Mouse (Mus musculus) limb, embryonic 12.5 days (tissue): ENCODE measurements around the gene Dyrk3. TPM values are rescaled to one million over a fixed set of nuclear protein-coding genes. Genes with fewer than 3 reads are reported as not detected.

Experiments
- ATAC-seq: fragments of 200-750 bp; cut with Nextera tagmentation; 2 replicates; pipeline ENCODE4 v1.8.0; 2017; ENCODE audit warnings: low read depth, moderate TSS enrichment; ENCODE audit not compliant: insufficient number of reproducible peaks, insufficient read depth, low FRiP score, low TSS enrichment
- H3K27ac ChIP-seq: fragments of 300-500 bp; sonication (generic); 2 replicates; pipeline ENCODE4 v1.5.1; 2016; ENCODE audit warnings: mild to moderate bottlenecking, moderate library complexity
- H3K27me3 ChIP-seq: fragments of 300-500 bp; sonication (generic); 2 replicates; pipeline ENCODE4 v1.6.1; 2016; ENCODE audit warnings: mild to moderate bottlenecking, moderate library complexity
- H3K36me3 ChIP-seq: fragments of 300-500 bp; sonication (generic); 2 replicates; pipeline ENCODE4 v1.6.1; 2016; ENCODE audit warnings: mild to moderate bottlenecking, moderate library complexity
- H3K4me1 ChIP-seq: fragments of 300-500 bp; sonication (generic); replicated peaks from 2 replicates; pipeline ENCODE4 v1.6.1; 2016
- H3K4me2 ChIP-seq: fragments of 300-500 bp; sonication (generic); 2 replicates; pipeline ENCODE4 v1.6.1; 2016; ENCODE audit warnings: mild to moderate bottlenecking, moderate library complexity
- H3K4me3 ChIP-seq: fragments of 300-500 bp; sonication (generic); replicated peaks from 2 replicates; pipeline ENCODE4 v1.5.1; 2016; ENCODE audit warnings: mild to moderate bottlenecking
- H3K9ac ChIP-seq: fragments of 300-500 bp; sonication (generic); replicated peaks from 2 replicates; pipeline ENCODE4 v1.6.1; 2016; ENCODE audit warnings: mild to moderate bottlenecking, moderate library complexity
- H3K9me3 ChIP-seq: fragments of 300-500 bp; sonication (generic); 2 replicates; pipeline ENCODE4 v1.6.1; 2016; ENCODE audit warnings: mild to moderate bottlenecking, moderate library complexity
- WGBS: fragments of 180-500 bp; shearing (Covaris S2); methylation state at CpG from one replicate; pipeline ENCODE4 v1.1.7; 2016; 5-methylcytosine and 5-hydroxymethylcytosine counted together
- polyA plus RNA-seq: library from polyadenylated mRNA; unstranded; fragments of >200 nt; fragmentation: Nextera tagmentation; extraction: Ambion mirVana; gene quantifications from 2 replicates; pipeline ENCODE4 v1.2.1, GENCODE M21; 2016

Gene Dyrk3
- 3.9 and 5.5 TPM in 2 replicates for polyA plus RNA-seq

- Histone ChIP-seq H3K27me3 (no peaks in the 10 kb centered on the region), H3K27ac (peak within 1 kb of the TSS; percentile 83), H3K9ac (peak within 1 kb of the TSS; percentile 71), H3K4me2 (peak within 1 kb of the TSS; percentile 84), H3K9me3 (no peaks in the 10 kb centered on the region), H3K36me3 (no peaks in the 10 kb centered on the region), H3K4me3 (peak within 1 kb of the TSS; percentile 66), H3K4me1 (no peaks in the 10 kb centered on the region)
- peak; percentile 96 for ATAC-seq
- WGBS = 6% methylated on average over 49 of the region's 49 CpGs
Observed at GRCm38 (mm10) chr1:131138191-131139016, at the start of gene Dyrk3. TSS of gene Dyrk3 (minus strand) at chr1:131138340.

- Histone ChIP-seq H3K27ac (no peak overlapping the region), H3K27me3 (no peaks in the 10 kb centered on the region), H3K4me3 (no peak overlapping the region), H3K4me2 (no peak overlapping the region), H3K9ac (no peak overlapping the region), H3K4me1 (0 out of 2 replicates have a peak, but pooled peaks cover 7% of the 10 kb centered on the region), H3K9me3 (no peaks in the 10 kb centered on the region), H3K36me3 (no peaks in the 10 kb centered on the region)
- WGBS = 91% methylated on average over 5 of the region's 5 CpGs
- no peak for ATAC-seq
Observed at GRCm38 (mm10) chr1:131187856-131188255, 49.7 kb upstream of the Dyrk3 start.

GRCm38 (mm10) chr1:131186995-131187394 lies 48.9 kb upstream of the Dyrk3 start:
- ATAC-seq = no peak
- 78% methylated on average over 6 of the region's 6 CpGs for WGBS

GRCm38 (mm10) chr1:131185821-131186506 lies 47.8 kb upstream of the Dyrk3 start:
- no peak for ATAC-seq
- H3K9me3 ChIP-seq = no peaks in the 10 kb centered on the region
- H3K27ac ChIP-seq = no peak overlapping the region
- 75% methylated on average over 13 of the region's 13 CpGs for WGBS
- H3K36me3 ChIP-seq = no peaks in the 10 kb centered on the region
- H3K4me2 ChIP-seq = no peak overlapping the region
- H3K4me1 ChIP-seq = 0 out of 2 replicates have a peak, but pooled peaks cover 7% of the 10 kb centered on the region
- H3K9ac ChIP-seq = no peak overlapping the region
- no peaks in the 10 kb centered on the region for H3K27me3 ChIP-seq
- no peak overlapping the region for H3K4me3 ChIP-seq

More at GRCm38 (mm10) chr1:131186995-131187394, 48.9 kb upstream of the Dyrk3 start:
- H3K4me2 ChIP-seq = no peak overlapping the region
- no peak overlapping the region for H3K27ac ChIP-seq
- no peak overlapping the region for H3K4me3 ChIP-seq
- H3K36me3 ChIP-seq = no peaks in the 10 kb centered on the region
- H3K27me3 ChIP-seq = no peaks in the 10 kb centered on the region
- no peaks in the 10 kb centered on the region for H3K9me3 ChIP-seq
- H3K4me1 ChIP-seq = 0 out of 2 replicates have a peak, but pooled peaks cover 7% of the 10 kb centered on the region
- no peak overlapping the region for H3K9ac ChIP-seq

- 0 out of 2 replicates have a peak, but pooled peaks cover 7% of the 10 kb centered on the region for H3K4me1 ChIP-seq
- H3K9ac ChIP-seq = no peak overlapping the region
- no peak overlapping the region for H3K4me3 ChIP-seq
- ATAC-seq = no peak
- H3K27me3 ChIP-seq = no peaks in the 10 kb centered on the region
- WGBS = 70% methylated on average over 8 of the region's 8 CpGs
- no peaks in the 10 kb centered on the region for H3K9me3 ChIP-seq
- no peak overlapping the region for H3K4me2 ChIP-seq
- no peak overlapping the region for H3K27ac ChIP-seq
- H3K36me3 ChIP-seq = peaks cover 8% of the 10 kb centered on the region; the same call in 1 of the 2 replicates
Observed at GRCm38 (mm10) chr1:131184956-131185660, 47.0 kb upstream of the Dyrk3 start.

- Histone ChIP-seq H3K9me3 (no peaks in the 10 kb centered on the region), H3K4me2 (no peak overlapping the region), H3K4me1 (0 out of 2 replicates have a peak, but pooled peaks cover 7% of the 10 kb centered on the region), H3K27ac (no peak overlapping the region), H3K27me3 (no peaks in the 10 kb centered on the region), H3K9ac (no peak overlapping the region), H3K4me3 (no peak overlapping the region), H3K36me3 (peaks cover 15% of the 10 kb centered on the region)
- ATAC-seq = no peak
- 78% methylated on average over 9 of the region's 9 CpGs for WGBS
Observed at GRCm38 (mm10) chr1:131184253-131184955, 46.3 kb upstream of the Dyrk3 start.

GRCm38 (mm10) chr1:131183201-131183600 lies 45.1 kb upstream of the Dyrk3 start:
- H3K4me2 ChIP-seq = no peak overlapping the region
- 0 out of 2 replicates have a peak, but pooled peaks cover 7% of the 10 kb centered on the region for H3K4me1 ChIP-seq
- ATAC-seq = no peak
- 86% methylated on average over 7 of the region's 7 CpGs for WGBS
- no peak overlapping the region for H3K9ac ChIP-seq
- H3K36me3 ChIP-seq = peaks cover 20% of the 10 kb centered on the region
- H3K27ac ChIP-seq = no peak overlapping the region
- H3K27me3 ChIP-seq = no peaks in the 10 kb centered on the region
- no peaks in the 10 kb centered on the region for H3K9me3 ChIP-seq
- H3K4me3 ChIP-seq = no peak overlapping the region

- H3K4me3 ChIP-seq = no peak overlapping the region
- peaks cover 7% of the 10 kb centered on the region; the same call in 1 of the 2 replicates for H3K4me1 ChIP-seq
- H3K9ac ChIP-seq = no peak overlapping the region
- 68% methylated on average over 9 of the region's 9 CpGs for WGBS
- H3K4me2 ChIP-seq = no peak overlapping the region
- H3K27me3 ChIP-seq = no peaks in the 10 kb centered on the region
- ATAC-seq = no peak
- H3K36me3 ChIP-seq = peaks cover 30% of the 10 kb centered on the region
- H3K9me3 ChIP-seq = no peaks in the 10 kb centered on the region
- no peak overlapping the region for H3K27ac ChIP-seq
Observed at GRCm38 (mm10) chr1:131181642-131182527, 43.7 kb upstream of the Dyrk3 start.

GRCm38 (mm10) chr1:131180386-131180785 lies 42.2 kb upstream of the Dyrk3 start:
- 94% methylated on average over 7 of the region's 7 CpGs for WGBS
- no peaks in the 10 kb centered on the region for H3K27me3 ChIP-seq
- no peak overlapping the region for H3K4me2 ChIP-seq
- no peak overlapping the region for H3K4me3 ChIP-seq
- ATAC-seq = no peak
- H3K4me1 ChIP-seq = peaks cover 4% of the 10 kb centered on the region; the same call in 1 of the 2 replicates
- no peak overlapping the region for H3K27ac ChIP-seq
- H3K9ac ChIP-seq = no peak overlapping the region
- peaks cover 45% of the 10 kb centered on the region for H3K36me3 ChIP-seq
- H3K9me3 ChIP-seq = no peaks in the 10 kb centered on the region

- Histone ChIP-seq H3K9ac (no peak overlapping the region), H3K27me3 (no peaks in the 10 kb centered on the region), H3K4me2 (no peak overlapping the region), H3K4me3 (no peak overlapping the region), H3K9me3 (no peaks in the 10 kb centered on the region), H3K27ac (no peak overlapping the region), H3K36me3 (peaks cover 68% of the 10 kb centered on the region), H3K4me1 (no peaks in the 10 kb centered on the region; the same call in 1 of the 2 replicates)
- 75% methylated on average over 5 of the region's 5 CpGs for WGBS
- no peak for ATAC-seq
Observed at GRCm38 (mm10) chr1:131178083-131178482, 39.9 kb upstream of the Dyrk3 start.
